Mouse (Mus musculus) left cerebral cortex, adult 2 months (tissue): Measurements from ENCODE around the gene Snrnp35. TPM values are rescaled to one million over a fixed set of nuclear protein-coding genes. Genes with fewer than 3 reads are reported as not detected.

Experiments
- DNase-seq, 2 experiments: peaks; one replicate each; pipeline ENCODE4 v3.0.0; 2021 to 2022; ENCODE audit warnings: low spot score in 2 of 2, mixed read lengths in 1 of 2; ENCODE audit errors: extremely low spot score in 1 of 2
- H3K27ac ChIP-seq: fragments of 200-600 bp; 2 replicates; pipeline ENCODE4 v1.8.1; 2022
- H3K4me3 ChIP-seq: fragments of 200-600 bp; 2 replicates; pipeline ENCODE4 v1.8.1; 2022
- CTCF ChIP-seq: fragments of 200-600 bp; IDR thresholded peaks from 2 replicates; pipeline ENCODE4 v1.8.1; 2022; ENCODE audit warnings: antibody characterized with exemption, mild to moderate bottlenecking, moderate library complexity
- intact Hi-C: fragments of 180-260 bp; cut with DNase I; formaldehyde crosslinking; loops from one replicate; pipeline ENCODE4 v1.15.1; 2025
- total RNA-seq, 2 experiments: library from RNA; stranded (reverse); gene quantifications; 2 replicates each; pipeline ENCODE4 v1.2.3; 2021

Snrnp35 gene
- total RNA-seq, 2 experiments from 2014 or later = 19.9 to 20.8 TPM

DNA sequence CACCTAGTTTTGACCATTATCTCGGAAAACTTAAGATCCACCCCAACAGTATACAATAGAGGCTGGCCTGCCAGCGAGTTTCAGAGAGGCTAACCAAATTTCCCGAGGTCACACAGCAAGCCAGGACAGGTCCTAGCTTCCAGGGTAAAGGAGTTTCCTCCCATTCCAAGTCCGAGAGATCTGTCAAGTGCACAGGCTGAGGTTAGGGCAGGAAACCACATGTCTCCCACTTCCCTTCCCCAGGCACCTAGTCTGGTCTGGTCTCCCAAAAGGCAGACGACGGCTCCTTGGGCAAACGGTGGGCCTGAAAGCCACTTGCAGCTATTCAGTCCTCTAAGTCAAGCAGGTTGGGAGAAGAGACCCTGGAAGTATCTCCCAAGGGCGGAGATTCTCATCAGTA, 46.8 kb downstream of the Snrnp35 start:
- Histone ChIP-seq H3K4me3 (peak overlapping the region; percentile 93), H3K27ac (peak overlapping the region; percentile 97)
- TF ChIP-seq CTCF = no peak
- no peak for DNase-seq
- intact Hi-C loops = loop anchor here (10.0 kb wide), 1 partner anchor 175 kb away; no protein-coding TSS in a partner anchor

DNA sequence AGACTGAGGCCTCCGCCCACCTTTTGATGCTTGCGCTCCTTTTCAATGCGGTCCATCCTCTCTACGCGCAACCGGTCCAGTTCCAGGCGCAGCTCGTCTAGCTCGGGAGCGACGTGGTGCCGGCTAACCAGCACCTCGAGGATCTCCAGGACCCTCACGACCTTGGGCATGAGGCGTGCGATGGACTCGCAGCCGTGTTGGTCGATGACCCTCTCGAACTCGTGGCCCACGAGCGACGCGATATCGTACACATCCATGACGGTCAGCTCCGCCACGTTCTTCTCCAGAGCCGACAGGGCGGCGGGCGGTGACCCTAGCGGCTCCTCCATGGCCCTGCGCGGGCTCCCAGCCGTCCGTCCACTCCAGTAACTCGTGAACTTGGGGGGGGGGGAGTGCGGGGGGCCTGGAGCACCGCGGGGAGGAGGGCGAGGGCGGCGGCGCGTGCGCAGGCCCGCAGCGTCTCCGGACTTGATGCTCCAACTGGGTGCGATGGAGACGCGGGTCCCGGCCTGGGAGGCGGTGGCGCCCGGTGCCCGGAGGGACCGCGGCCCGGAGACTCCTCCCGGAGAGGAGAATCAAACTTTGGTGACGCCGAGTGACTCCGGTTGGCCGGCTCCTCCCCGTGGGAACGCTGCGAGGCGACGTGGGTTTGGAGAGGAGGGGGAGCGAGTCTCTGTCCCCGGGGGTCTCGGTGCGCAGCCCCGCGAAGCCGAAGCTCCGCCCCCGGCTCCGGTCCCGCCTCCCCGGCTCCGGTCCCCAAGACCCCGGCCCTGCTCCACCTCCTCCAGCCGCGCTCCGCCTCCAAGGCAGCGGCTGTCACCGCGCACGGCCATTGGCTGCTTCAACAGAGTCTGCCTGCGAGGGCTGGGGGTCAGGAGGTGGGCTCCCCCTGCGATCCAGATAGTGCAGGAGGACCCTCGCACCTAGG, 48.0 kb downstream of the Snrnp35 start, which contains the start of gene Rilpl1:
Rilpl1 (minus strand) TSS at position 737 of the 928 bp plus-strand sequence.
- Histone ChIP-seq H3K4me3 (peak within 1 kb of the TSS; percentile 93), H3K27ac (peak within 1 kb of the TSS; percentile 97)
- TF ChIP-seq CTCF = no peak
- intact Hi-C loops = loop anchor here (10.0 kb wide), 1 partner anchor 176 kb away; no protein-coding TSS in a partner anchor
- peak; percentile 79 to 81 for DNase-seq

DNA sequence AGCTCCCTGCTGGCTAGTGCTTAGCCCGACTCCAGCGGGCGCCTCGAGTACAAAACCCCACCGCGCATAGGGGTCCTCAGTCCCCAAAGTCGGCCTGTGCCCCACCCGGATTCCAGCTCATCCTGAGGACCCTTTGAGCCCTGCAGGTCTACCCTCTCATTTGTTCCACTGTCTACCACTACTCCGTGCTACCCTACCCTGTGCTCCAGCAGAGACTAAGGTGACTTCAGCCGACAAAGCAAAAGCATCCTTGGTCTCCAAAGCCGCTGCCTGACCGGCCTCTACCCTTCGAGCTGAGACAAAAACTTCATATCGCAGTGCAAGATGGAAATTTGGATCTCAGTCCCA, 48.6 kb downstream of the Snrnp35 start:
- Histone ChIP-seq H3K4me3 (peak overlapping the region; percentile 93), H3K27ac (peak overlapping the region; percentile 97)
- no peak for DNase-seq
- TF ChIP-seq CTCF = no peak
- intact Hi-C loops = loop anchor here (10.0 kb wide), 1 partner anchor 177 kb away; no protein-coding TSS in a partner anchor

DNA sequence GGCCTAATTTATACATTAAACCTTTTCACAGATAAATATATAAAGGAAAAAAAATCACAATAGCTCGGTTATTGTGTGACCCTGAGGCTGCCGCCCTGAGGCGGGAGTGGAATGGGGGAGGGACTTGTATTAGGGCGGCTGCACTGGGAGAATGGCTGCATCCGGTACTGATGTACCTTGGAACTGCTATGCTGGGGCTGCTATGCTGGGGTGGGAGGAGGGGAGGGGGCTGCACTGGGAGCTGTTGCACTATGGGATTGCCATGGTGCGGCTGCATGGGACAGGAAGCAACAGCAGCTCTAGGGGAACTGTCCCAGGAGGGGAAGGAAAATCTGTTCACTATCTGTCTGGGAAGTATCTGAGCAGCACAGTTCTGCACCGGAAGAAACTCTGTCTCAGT, 49.5 kb downstream of the Snrnp35 start:
- intact Hi-C loops = loop anchor here (10.0 kb wide), 1 partner anchor 178 kb away; no protein-coding TSS in a partner anchor
- Histone ChIP-seq H3K27ac (no peak overlapping the region), H3K4me3 (no peak overlapping the region)
- no peak for TF ChIP-seq CTCF
- no peak for DNase-seq

DNA sequence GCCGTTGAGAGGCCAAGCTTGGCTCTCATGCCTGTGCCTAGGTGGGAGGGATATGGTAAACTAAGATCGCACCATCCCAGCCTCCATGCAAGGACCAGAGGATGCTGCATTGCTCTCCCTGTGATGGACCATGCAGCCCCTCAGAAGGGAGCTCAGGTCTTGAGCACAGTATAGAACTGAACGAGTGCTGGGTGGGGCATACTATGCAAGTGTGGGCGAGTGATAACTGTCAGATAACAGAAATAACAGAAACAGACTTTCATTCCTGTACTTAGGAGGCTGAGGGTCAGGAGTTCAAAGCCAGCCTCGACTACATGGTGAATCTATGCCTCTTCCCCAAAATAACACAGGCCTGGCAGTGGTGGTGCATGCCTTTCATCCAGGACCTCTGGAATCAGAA, 52.1 kb downstream of the Snrnp35 start:
- H3K27ac ChIP-seq = no peak overlapping the region
- no peak for TF ChIP-seq CTCF
- no peak for DNase-seq
- H3K4me3 ChIP-seq = no peak overlapping the region
- intact Hi-C loops = loop anchor here (10.0 kb wide), 1 partner anchor 180 kb away; no protein-coding TSS in a partner anchor

DNA sequence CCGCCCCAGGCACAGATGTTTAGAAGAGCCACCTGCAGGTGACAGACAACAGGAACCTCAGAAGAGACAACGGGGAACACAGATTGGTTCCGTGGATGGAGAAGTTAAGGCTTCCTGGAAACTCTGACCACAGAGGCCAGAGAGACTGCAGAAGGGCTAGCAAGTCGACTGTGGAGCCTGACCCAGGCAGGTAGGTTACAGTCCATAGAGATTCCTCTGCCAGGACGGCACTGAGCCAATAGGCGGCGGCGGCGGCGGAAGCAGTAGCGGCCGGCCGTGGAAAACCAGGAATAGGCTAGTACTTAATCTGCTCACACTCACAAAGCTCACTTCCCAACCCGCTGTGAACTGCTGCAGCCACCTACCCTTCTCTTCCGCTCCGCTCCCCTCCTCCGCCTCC, 53.8 kb downstream of the Snrnp35 start:
- no peak; the same call in 1 of the 2 replicates for TF ChIP-seq CTCF
- Histone ChIP-seq H3K27ac (peak overlapping the region; percentile 26), H3K4me3 (no peak overlapping the region; the same call in 1 of the 2 replicates)
- DNase-seq = peak in 1 of 2 experiments; percentile 41
- intact Hi-C loops = loop anchor here (2.0 to 10.0 kb wide), 2 partner anchors 34 to 182 kb away; no protein-coding TSS in a partner anchor

DNA sequence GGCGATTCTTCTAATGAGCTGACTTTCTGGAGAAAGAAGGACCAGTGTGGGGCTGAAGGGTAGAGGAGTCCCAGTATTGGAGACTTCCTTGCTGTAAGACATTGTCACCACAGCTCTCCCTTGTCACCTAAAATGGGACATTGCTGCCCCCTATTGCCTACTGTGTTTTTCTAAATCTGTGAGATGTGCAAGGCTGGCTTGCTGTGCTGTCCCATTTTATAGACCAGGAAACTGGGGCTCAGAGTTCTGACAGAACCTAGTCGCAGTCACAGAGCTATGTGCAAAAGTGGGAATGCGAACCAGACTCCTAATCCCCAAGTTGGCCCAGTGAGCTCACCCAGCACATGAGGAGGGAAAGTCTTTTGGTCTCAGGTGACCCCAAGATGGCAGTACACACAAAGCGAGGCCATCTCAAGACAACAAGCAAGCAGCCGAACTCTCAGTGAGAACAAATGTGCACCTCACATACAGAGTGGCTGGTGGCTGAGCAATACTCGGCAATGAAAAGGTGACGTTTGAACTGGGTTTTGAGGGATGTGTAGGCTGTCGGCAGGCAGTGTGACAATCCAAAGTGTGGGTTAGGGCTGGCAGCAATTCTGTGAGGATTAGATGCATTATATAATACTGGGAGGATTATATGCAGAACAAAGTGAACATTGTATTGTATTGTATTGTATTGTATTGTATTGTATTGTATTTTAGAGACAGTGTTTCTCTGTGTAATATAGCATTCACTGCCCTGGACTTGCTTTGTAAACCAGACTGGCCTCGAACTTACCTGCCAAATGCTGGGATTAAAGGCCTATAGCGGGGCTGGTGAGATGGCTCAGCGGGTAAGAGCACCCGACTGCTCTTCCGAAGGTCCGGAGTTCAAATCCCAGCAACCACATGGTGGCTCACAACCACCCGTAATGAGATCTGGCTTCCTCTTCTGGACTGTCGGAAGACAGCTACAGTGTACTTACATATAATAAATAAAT, 56.2 kb downstream of the Snrnp35 start:
- intact Hi-C loops = loop anchor here (1.0 to 10.0 kb wide), 4 partner anchors 56 to 184 kb away; partner anchors contain the start of gene Snrnp35
- Histone ChIP-seq H3K27ac (peak overlapping the region; percentile 72), H3K4me3 (no peak overlapping the region)
- peak; percentile 59 to 67 for DNase-seq
- peak; percentile 66 for TF ChIP-seq CTCF

DNA sequence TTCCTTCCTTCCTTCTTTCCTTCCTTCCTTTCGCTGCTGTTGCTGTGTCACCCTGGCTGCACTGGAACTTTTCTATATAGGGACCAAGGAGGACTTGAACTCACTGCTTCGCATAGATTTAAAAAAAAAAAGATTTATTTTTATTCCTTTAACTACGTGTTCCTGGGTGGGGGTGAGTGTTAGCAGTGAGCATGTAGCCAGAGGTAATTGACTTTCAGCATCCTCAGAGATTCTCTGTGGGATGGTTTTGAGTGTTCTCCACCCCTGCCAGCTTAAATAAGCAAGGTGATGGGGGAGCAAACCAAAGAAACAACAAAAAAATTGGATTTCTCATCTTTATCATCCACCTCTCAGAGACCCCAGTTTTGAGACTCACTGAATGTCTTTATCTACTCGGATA, 57.0 kb downstream of the Snrnp35 start:
- intact Hi-C loops = loop anchor here (1.0 to 10.0 kb wide), 4 partner anchors 57 to 185 kb away; partner anchors contain the start of gene Snrnp35
- DNase-seq = no peak
- H3K4me3 ChIP-seq = no peak overlapping the region
- no peak for TF ChIP-seq CTCF
- H3K27ac ChIP-seq = peak overlapping the region; percentile 48

DNA sequence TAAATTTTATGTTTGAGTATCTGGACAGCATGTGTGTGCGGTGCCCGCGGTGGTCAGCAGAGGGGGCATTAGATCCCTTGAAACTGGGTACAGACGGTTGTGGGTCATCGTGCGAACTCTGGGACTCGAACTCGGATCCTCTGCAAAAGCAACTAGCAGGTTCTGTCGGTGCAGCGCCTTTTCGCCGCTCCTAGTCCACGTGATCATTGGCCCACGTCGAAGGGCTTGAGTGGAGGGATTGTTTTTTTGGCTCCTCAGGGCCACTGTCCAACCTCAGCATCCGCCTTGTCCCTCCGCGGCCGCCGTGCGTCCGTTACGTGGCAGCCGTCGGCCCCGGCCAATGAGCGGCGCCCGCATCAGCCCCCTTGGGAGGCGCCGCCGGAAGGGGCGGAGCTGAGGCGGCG, 57.5 kb downstream of the Snrnp35 start, which contains the start of gene Tmed2:
Tmed2 (plus strand) TSS at position 313 of the 404 bp plus-strand sequence.
- peak; percentile 97 to 98 for DNase-seq
- peak; percentile 42 for TF ChIP-seq CTCF
- intact Hi-C loops = no loop called here

More for the DNA sequence above, 57.5 kb downstream of the Snrnp35 start, which contains the start of gene Tmed2:
- H3K4me3 ChIP-seq = peak within 1 kb of the TSS; percentile 82
- H3K27ac ChIP-seq = peak within 1 kb of the TSS; percentile 56

Other genes starting within 250 kb of the Snrnp35 start
- 100 to 1,000 TPM; 317 to 336 TPM for gene Pitpnm2, start 233.4 kb upstream of the Snrnp35 start, total RNA-seq
- 10 to 100 TPM; 20.9 to 23.1 TPM for gene Mphosph9, start 155.2 kb upstream of the Snrnp35 start, total RNA-seq
- gene 2810006K23Rik, start 155.0 kb upstream of the Snrnp35 start, total RNA-seq = 10 to 100 TPM; 13.2 to 13.6 TPM
- gene Cdk2ap1, start 120.1 kb upstream of the Snrnp35 start, total RNA-seq = 100 to 1,000 TPM; 163 to 170 TPM
- 100 to 1,000 TPM; 180 to 185 TPM for gene Sbno1, start 57.1 kb upstream of the Snrnp35 start, total RNA-seq
- 10 to 100 TPM; 60.9 to 74.6 TPM for gene Kmt5a, start 43.2 kb upstream of the Snrnp35 start, total RNA-seq
- gene Rilpl2, start 4.8 kb upstream of the Snrnp35 start, total RNA-seq = 10 to 100 TPM; 17.9 to 21.0 TPM
- gene Rilpl1, start 48.3 kb downstream of the Snrnp35 start, total RNA-seq = 10 to 100 TPM; 84.6 to 84.8 TPM
- gene Tmed2, start 57.6 kb downstream of the Snrnp35 start, total RNA-seq = 10 to 100 TPM; 95.4 to 98.9 TPM
- 10 to 100 TPM; 25.8 to 28.3 TPM for gene Ddx55, start 69.7 kb downstream of the Snrnp35 start, total RNA-seq
- gene Eif2b1, start 96.0 kb downstream of the Snrnp35 start, total RNA-seq = 10 to 100 TPM; 35.1 to 37.7 TPM
- gene Gtf2h3, start 96.0 kb downstream of the Snrnp35 start, total RNA-seq = 10 to 100 TPM; 26.6 to 28.6 TPM
- 10 to 100 TPM; 59.2 to 71.4 TPM for gene Atp6v0a2, start 145.4 kb downstream of the Snrnp35 start, total RNA-seq
- gene Dnah10, start 242.0 kb downstream of the Snrnp35 start, total RNA-seq = under 1 TPM; 0.36 to 0.47 TPM